Mouse (Mus musculus): ENCODE measurements around the gene Nat8. TPM values are rescaled to one million over a fixed set of nuclear protein-coding genes. Genes with fewer than 3 reads are reported as not detected.
"Not testable (repeated sequence)": the region's sequence is repeated elsewhere in the genome, so short reads cannot be mapped to it uniquely, and the experiment has no call there.

Nat8 gene
- not detected in 2 replicates for polyA plus RNA-seq (2015; fragmentation: Nextera tagmentation; extraction: Ambion mirVana)

DNA sequence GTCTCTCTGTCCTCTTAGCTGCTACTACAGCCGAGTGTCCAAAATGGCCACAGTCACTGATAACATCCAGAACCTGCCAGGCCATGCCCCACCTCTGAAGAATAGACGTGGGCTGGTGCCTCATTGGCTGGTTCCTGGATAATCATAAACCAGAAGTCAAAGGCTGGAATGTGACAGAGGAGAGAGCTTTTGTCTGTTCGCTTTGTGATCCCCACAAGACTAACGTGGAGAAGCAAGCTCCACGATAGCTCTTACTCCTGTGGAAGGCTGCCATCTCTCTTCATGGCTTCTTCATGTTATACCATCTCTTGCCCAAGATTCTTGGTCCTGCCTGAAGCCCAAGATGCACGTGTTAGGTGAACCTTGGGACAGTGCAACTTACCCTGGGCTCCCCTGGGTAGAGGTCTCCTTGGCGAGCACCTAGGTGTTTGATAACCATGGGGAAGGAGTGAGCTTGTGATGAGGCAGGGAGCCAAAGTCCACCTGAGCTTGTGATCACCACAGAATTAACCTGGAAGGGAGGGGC lies at the start of gene Nat8:
Gene Nat8, minus strand, starts transcription at position 287 of the 526 bp plus-strand sequence.
- ATAC-seq (ENCODE audit: low FRiP score), result no peak
- WGBS, result 73% methylated on average over 7 of the region's 7 CpGs
- H3K4me3 ChIP-seq, result no peak within 1 kb of the TSS
- H3K9ac ChIP-seq, result no peak within 1 kb of the TSS
- no peaks in the 10 kb centered on the region for H3K9me3 ChIP-seq
- H3K4me1 ChIP-seq (replicated peaks), result no peaks in the 10 kb centered on the region
- H3K36me3 ChIP-seq, result no peaks in the 10 kb centered on the region
- no peak within 1 kb of the TSS for H3K4me2 ChIP-seq
- H3K27ac ChIP-seq, result no peak within 1 kb of the TSS
- H3K27me3 ChIP-seq, result no peaks in the 10 kb centered on the region

- H3K27me3 ChIP-seq; H3K9me3 ChIP-seq; H3K4me3 ChIP-seq; H3K27ac ChIP-seq; H3K4me1 ChIP-seq (replicated peaks); H3K4me2 ChIP-seq; ATAC-seq (ENCODE audit: low FRiP score); H3K36me3 ChIP-seq; H3K9ac ChIP-seq: not testable (repeated sequence)
- WGBS, result 88% methylated on average over 5 of the region's 5 CpGs
These were observed 37.1 kb upstream of the Nat8 start, which contains the start of gene Nat8f2 for GRCm38 (mm10) chr6:85869006-85869405. TSS of gene Nat8f2 (minus strand) at chr6:85869158.

- Histone ChIP-seq H3K4me2 (no peak overlapping the region), H3K4me3 (no peak overlapping the region), H3K27me3 (no peaks in the 10 kb centered on the region), H3K9ac (no peak overlapping the region), H3K9me3 (no peaks in the 10 kb centered on the region), H3K4me1 (replicated peaks) (no peaks in the 10 kb centered on the region), H3K36me3 (no peaks in the 10 kb centered on the region), H3K27ac (no peak overlapping the region)
- 89% methylated on average over 8 of the region's 8 CpGs for WGBS
- no peak for ATAC-seq (ENCODE audit: low FRiP score)
These were observed 36.1 kb upstream of the Nat8 start for GRCm38 (mm10) chr6:85867726-85868690.

GRCm38 (mm10) chr6:85866995-85867394 lies 35.1 kb upstream of the Nat8 start:
- not testable (repeated sequence) for H3K27ac ChIP-seq; H3K36me3 ChIP-seq; H3K4me1 ChIP-seq (replicated peaks); H3K9ac ChIP-seq; H3K27me3 ChIP-seq; H3K9me3 ChIP-seq; H3K4me3 ChIP-seq; ATAC-seq (ENCODE audit: low FRiP score); H3K4me2 ChIP-seq
- WGBS, result 56% methylated on average over 1 of the region's 1 CpGs

- not testable (repeated sequence) for ATAC-seq (ENCODE audit: low FRiP score); H3K4me1 ChIP-seq (replicated peaks); H3K9ac ChIP-seq; H3K27me3 ChIP-seq; H3K9me3 ChIP-seq; H3K36me3 ChIP-seq; H3K4me3 ChIP-seq; H3K4me2 ChIP-seq; H3K27ac ChIP-seq
- 80% methylated on average over 3 of the region's 3 CpGs for WGBS
These were observed 34.3 kb upstream of the Nat8 start for GRCm38 (mm10) chr6:85866166-85866565.

DNA sequence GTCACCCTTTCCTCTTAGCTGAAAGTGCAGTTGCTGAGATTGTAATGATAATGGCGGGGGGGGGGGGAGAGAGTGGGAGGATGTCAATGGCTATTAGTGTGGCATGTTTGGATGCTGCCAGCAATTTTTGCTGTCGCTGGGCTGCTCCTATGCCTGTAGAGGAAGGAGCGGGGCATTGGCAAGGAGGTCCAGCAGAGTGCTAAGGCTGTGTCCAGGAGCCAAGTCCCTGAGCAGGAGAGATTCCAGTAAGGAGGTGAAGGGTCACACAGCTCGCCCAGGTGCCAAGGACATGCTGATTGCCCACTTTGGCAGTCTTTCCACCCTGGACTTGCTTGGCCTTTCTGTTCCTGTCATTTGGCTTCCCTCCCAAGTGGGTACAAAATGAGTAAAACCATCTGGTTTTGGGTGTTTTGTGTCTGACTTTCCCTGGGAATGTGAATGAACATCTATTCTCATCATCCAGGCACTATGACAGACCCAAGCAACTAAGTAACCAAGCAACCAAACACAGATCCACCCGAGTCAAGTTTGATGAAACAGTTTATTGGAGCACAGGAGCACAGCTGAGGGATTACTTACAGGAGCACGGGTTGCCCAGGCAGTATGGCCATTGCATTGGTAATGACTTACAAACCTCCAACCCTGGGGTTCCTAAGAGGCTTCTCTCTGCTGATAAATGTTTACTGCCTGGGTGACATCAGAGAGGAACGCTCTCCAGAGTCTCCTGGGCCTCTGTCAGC lies 33.2 kb upstream of the Nat8 start:
- WGBS, result 66% methylated on average over 6 of the region's 7 CpGs
- not testable (repeated sequence) for H3K4me1 ChIP-seq (replicated peaks); H3K27me3 ChIP-seq; H3K27ac ChIP-seq; ATAC-seq (ENCODE audit: low FRiP score); H3K36me3 ChIP-seq; H3K4me2 ChIP-seq; H3K4me3 ChIP-seq; H3K9me3 ChIP-seq; H3K9ac ChIP-seq

- Histone ChIP-seq H3K4me2 (no peak overlapping the region), H3K4me1 (replicated peaks) (no peaks in the 10 kb centered on the region), H3K9me3 (no peaks in the 10 kb centered on the region), H3K4me3 (no peak overlapping the region), H3K27ac (no peak overlapping the region), H3K27me3 (no peaks in the 10 kb centered on the region), H3K9ac (no peak overlapping the region), H3K36me3 (no peaks in the 10 kb centered on the region)
- WGBS, result 90% methylated on average over 2 of the region's 2 CpGs
- no peak for ATAC-seq (ENCODE audit: low FRiP score)
These were observed 32.0 kb upstream of the Nat8 start for GRCm38 (mm10) chr6:85863840-85864239.

DNA sequence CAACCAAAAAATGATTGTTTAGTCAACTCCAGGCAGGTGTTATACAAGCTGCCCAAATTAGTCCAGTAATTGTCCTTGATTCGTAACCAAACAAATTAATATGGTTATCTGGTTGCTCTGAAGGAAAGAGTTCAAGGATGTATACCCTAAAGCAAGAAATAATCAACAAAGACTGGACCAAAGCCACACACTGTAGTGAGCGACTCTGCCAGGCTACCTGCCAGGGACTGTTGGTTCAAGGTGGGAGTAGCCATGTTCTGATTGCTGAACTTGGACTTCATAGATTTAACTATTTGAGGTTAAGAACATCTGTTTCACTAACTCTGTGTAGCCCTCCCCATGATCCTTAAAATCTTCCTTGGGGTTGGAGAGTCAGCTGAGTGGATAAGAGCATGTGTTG lies 31.3 kb upstream of the Nat8 start:
- H3K9ac ChIP-seq, result no peak overlapping the region
- 86% methylated on average over 2 of the region's 2 CpGs for WGBS
- no peak for ATAC-seq (ENCODE audit: low FRiP score)
- no peaks in the 10 kb centered on the region for H3K27me3 ChIP-seq
- no peaks in the 10 kb centered on the region for H3K4me1 ChIP-seq (replicated peaks)
- no peak overlapping the region for H3K27ac ChIP-seq
- H3K4me3 ChIP-seq, result no peak overlapping the region
- H3K9me3 ChIP-seq, result no peaks in the 10 kb centered on the region
- no peaks in the 10 kb centered on the region for H3K36me3 ChIP-seq
- no peak overlapping the region for H3K4me2 ChIP-seq

DNA sequence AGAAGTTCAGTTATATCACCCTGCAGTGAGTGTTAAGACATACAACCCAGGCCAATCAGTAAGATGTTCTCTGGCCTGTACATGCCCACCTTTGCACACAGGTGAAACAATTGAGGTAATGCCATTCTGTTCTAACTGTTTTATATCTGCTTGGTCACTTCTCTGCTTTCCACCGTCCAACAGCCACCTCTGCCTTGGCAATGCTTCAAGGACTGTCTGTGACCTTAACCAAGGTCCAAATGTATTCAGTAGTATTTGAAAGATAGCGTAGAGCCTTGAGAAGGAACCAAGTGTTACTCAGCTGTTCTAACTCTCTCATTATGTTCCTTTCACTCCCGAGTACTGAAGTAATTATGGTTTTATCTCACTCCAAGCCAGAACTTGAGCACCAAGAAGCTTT lies 30.7 kb upstream of the Nat8 start:
- H3K4me1 ChIP-seq (replicated peaks), result no peaks in the 10 kb centered on the region
- no peak overlapping the region for H3K4me3 ChIP-seq
- H3K27me3 ChIP-seq, result no peaks in the 10 kb centered on the region
- no peak overlapping the region for H3K4me2 ChIP-seq
- H3K9me3 ChIP-seq, result no peaks in the 10 kb centered on the region
- H3K36me3 ChIP-seq, result no peaks in the 10 kb centered on the region
- H3K27ac ChIP-seq, result no peak overlapping the region
- no peak overlapping the region for H3K9ac ChIP-seq
- no peak for ATAC-seq (ENCODE audit: low FRiP score)
- WGBS, result 82% methylated on average over 3 of the region's 3 CpGs

DNA sequence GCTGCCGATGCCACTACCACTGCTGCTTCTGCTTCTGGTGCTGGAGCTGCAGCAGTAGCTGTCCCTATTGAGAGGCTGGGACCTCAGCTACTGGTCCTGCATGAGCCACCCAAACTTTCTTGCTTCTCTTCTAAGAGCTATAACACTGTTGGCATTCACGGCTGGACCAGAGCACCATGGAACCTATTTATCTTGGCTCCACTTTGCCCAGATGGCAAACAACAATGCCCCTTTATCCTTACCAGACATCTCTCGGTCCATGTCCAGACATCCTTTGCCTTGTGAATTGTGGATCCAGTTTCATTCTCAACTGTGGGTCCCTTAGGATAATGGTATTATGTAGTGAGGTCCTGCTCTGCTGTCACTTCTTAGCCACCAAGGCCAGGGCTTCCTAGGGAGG lies 29.4 kb upstream of the Nat8 start:
- Histone ChIP-seq H3K4me3 (no peak overlapping the region), H3K4me2 (no peak overlapping the region), H3K36me3 (no peaks in the 10 kb centered on the region), H3K4me1 (replicated peaks) (no peaks in the 10 kb centered on the region), H3K27me3 (no peaks in the 10 kb centered on the region), H3K9ac (no peak overlapping the region), H3K27ac (no peak overlapping the region), H3K9me3 (no peaks in the 10 kb centered on the region)
- WGBS, result 79% methylated on average over 3 of the region's 3 CpGs
- no peak for ATAC-seq (ENCODE audit: low FRiP score)

GRCm38 (mm10) chr6:85856194-85856678 lies 24.4 kb upstream of the Nat8 start:
- Histone ChIP-seq H3K9ac (no peak overlapping the region), H3K27me3 (no peaks in the 10 kb centered on the region), H3K36me3 (no peaks in the 10 kb centered on the region), H3K9me3 (no peaks in the 10 kb centered on the region), H3K4me1 (replicated peaks) (no peaks in the 10 kb centered on the region), H3K27ac (no peak overlapping the region), H3K4me2 (no peak overlapping the region), H3K4me3 (no peak overlapping the region)
- peak; percentile 80 for ATAC-seq (ENCODE audit: low FRiP score)
- 65% methylated on average over 1 of the region's 1 CpGs for WGBS

- no peak overlapping the region for H3K9ac ChIP-seq
- no peak for ATAC-seq (ENCODE audit: low FRiP score)
- H3K36me3 ChIP-seq, result no peaks in the 10 kb centered on the region
- no peaks in the 10 kb centered on the region for H3K9me3 ChIP-seq
- 74% methylated on average over 3 of the region's 3 CpGs for WGBS
- no peak overlapping the region for H3K4me3 ChIP-seq
- no peak overlapping the region for H3K27ac ChIP-seq
- no peaks in the 10 kb centered on the region for H3K4me1 ChIP-seq (replicated peaks)
- no peak overlapping the region for H3K4me2 ChIP-seq
- H3K27me3 ChIP-seq, result no peaks in the 10 kb centered on the region
These were observed 21.6 kb upstream of the Nat8 start for GRCm38 (mm10) chr6:85853481-85853880.

Measured in hindbrain, embryonic 13.5 days (tissue).